Mouse (Mus musculus) layer of hippocampus, adult 18-20 months (tissue): Measurements from ENCODE around the gene 4933434E20Rik. TPM values are rescaled to one million over a fixed set of nuclear protein-coding genes. Genes with fewer than 3 reads are reported as not detected.

Experiments
- DNase-seq, 2 experiments: peaks; one replicate each; pipeline ENCODE4 v3.0.0; 2022; ENCODE audit warnings: low spot score in 2 of 2
- total RNA-seq, 2 experiments: library from RNA; stranded (reverse); gene quantifications; 2 replicates each; pipeline ENCODE4 v1.2.3; 2021

4933434E20Rik gene
- total RNA-seq, 2 experiments from 2014 or later: 92.5 to 95.2 TPM

DNA sequence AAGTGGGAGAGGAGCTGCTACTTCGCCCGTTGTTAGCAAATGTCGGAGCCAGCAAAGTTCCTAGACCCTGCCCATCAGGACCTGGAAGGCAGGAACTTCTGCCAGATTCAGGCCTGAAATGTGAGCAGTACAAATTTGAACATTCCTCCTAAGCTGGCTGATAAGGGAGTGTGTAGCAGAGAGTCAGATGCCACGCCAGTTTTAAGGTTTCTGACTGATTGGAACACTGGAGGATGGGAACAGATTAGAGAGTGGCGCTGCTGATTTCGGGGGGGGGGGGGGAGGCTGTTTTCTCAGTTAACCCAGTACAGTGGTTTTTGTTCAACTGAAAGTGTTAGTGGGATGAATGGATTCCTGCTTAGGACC, 29.0 kb downstream of the 4933434E20Rik start:
- no peak for DNase-seq

DNA sequence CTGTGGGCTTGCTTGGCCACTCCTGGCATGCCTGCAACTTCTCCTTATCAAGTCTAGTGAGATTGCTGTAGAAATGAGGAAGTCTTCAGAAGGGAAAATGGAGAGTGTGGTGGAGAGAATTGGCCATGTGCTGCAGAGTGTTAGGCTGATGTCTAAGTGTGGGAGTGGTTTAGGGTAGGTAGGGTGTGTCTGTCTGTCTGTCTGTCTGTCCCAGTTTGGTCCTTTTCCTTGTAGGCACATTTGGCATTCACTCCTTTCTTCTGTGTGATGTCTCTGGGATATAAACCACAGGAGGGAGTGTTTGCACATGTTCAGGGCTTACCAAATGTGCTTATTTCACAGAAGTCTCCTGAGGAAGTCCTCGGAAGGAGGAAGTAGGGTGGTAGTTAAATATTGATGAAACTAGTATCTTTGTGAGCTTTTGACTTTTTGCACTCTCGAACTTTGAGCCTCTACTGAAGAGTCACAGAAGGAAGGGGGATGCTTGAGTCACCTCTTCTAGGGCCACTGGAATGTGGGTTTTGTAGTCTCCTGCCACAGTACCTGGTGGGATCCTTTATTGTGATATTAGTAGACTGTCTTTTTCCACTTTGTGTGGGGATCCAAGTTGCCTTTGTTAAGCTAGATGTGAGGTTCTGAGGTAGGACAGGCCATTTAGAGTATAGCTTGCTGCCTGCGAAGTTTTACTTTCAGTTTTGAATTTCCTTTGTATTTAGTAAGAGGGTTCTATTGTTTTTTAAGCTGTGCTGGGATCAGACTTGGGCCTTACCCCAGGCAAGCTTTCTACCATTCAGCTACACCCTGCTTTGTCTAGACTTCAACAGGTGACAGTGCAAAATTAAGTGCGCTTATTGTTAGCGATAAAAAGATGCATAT, 30.2 kb downstream of the 4933434E20Rik start:
- DNase-seq: no peak

DNA sequence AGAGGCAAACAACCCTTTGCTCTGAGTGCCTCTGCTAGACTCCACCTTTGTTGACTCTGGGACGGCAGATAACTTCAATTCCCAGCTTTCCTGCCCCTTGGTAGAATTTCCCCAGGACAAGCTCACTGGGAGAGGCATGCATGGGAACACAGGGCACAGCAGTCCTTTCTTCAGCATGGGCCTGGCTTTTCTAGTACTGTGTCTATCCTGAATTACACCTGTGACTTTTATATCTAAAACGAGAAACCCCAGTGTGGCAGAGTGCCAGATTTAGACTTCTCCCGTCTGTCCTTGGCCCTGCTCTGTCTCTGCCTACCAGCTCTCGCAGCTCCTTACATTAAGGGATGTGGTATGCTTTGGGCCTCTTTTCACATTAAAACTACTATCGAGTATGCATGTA, 31.6 kb downstream of the 4933434E20Rik start:
- peak in 1 of 2 experiments; percentile 55 for DNase-seq

DNA sequence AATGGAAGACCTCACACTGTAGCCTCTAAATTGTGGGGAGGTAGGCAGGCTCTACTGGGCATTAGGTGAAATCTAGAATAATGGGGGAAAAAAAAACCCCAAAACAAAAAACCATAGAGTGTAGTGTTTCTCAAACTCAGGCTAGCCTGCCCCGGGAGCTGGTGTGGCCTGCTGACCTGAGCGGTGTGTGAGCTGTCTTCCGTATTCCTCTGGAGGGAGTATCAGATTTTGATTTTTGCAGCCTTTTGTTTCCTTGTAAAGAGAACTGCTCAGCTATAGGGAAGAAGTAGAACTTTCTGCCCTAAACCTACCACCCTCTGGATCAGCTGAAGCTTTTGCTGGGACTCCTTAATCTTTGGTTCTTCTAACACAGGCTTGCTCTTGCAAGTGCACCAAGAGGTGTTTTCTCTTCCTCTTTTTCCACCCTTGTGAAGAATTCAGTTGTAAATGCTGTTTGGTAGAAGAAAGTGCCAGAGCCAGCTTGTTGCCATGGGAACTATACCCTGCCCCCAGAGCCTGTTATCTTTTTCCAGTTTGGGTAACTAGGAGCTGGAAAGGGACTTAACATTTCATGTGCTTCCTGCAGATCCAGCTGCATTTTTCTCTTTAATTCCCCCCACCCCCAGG, 32.4 kb downstream of the 4933434E20Rik start:
- DNase-seq: peak; percentile 57 to 83

DNA sequence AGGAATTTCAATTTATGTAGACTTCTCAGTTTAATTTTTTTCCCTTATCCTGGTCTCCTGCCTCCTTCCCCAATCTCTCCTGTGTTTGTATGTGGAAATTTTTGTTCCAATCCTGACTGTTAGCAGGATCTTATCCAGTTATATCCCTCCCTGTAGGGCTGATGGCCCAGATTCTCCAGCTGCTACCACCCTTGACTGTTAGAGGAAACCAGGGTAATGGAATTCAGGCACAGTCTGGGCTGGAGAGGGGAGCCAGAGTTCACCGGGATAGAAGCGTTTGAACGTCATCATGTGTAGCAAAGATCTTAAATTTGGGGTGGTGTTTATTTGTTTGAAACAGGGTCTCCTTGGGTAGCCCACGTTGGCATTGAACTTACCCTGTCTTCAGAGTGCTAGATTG, 33.4 kb downstream of the 4933434E20Rik start:
- peak in 1 of 2 experiments; percentile 25 for DNase-seq

DNA sequence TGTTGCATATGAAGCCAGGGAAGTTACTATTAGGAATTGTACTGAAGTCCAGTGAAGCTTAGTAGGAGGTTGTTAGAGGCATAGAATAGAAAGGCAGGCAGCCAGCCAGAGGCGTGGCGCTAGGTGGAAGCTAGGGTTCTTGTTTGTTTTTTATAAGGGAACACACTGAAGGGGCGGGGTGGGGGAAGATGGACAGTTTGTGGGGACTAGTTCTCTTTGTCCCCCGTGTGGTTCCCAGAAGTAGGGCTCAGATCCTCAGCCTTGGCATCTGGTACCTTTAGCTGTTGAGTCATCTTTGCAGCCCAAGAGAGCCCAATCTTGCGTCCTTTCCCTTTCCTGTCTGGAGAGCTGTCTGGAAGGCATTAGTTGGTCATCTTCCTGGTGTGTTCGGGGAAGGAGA, 33.8 kb downstream of the 4933434E20Rik start:
- DNase-seq: no peak

DNA sequence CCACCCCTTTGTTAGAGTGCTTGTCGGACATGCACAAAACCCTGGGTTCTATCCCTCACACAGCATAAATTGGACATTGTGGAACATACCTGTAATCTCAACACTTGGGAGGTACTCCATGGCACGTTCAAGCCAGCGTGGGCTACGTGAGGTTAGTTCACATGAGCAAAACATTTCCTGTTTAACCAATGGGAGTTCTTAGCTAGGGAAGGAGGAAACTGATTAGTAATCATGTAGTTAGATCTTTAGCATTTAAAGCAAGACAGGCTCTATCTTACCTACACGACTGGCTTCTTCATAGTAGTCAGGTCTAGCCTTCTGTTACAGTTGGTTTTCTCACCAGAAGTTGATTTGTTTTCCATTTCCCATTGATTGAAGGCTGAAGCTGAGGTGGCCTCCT, 34.6 kb downstream of the 4933434E20Rik start:
- DNase-seq: no peak

DNA sequence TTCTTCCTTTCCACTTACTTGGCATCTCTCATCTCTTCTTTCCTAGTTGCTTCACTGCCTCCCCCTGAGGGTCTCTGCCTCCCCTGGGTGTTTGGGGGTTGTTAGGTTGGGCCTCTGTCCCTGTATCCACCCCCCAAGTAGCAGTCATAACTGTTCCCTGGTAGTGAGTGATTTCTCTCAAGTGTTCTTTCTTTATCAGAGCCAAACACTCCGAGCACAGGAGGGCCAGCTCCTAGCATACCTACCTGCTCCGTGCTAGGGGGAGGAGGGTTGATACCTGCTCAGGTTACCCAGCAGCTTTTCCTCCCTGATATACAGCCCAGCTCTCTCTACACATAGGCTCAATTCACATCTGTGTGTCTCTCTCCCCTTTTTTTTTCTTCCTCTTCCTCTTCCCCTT, 37.2 kb downstream of the 4933434E20Rik start:
- no peak for DNase-seq

DNA sequence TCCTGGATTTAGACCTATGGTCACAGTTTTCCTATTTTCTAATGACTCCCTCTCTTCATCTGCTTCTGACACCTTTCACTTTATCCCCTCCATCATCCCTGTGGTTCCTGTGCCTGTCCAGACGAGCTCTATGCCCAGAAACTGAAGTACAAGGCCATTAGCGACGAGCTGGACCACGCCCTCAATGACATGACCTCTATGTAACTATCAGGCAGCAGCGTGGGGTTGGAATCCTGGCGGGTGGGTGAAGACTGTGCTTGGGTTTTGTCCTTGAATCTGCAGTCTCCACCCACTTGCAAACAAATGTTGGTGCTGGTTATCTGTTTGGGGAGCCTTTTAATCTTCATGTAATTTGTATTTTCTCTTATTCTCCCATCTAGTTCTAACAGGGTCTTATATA, 39.5 kb downstream of the 4933434E20Rik start:
- no peak for DNase-seq

DNA sequence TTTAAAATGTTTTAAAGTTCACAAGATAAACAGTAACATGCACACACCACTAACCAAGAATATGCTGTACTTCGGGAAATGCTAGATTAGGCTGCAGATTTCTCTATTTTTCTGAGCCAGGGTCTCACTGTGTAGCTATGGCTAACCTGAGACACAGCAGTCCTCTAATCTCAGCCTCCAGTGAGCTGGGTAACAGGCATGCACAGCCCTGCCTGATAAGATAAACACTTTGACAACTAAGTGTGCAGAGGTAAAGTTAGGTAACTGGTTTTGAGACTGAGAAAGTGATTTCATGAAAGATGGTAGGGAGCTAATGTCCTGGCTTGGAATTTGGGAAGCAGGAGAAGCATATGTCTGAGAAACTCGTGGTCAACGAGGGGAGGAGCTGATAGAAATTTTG, 43.0 kb downstream of the 4933434E20Rik start:
- no peak for DNase-seq

DNA sequence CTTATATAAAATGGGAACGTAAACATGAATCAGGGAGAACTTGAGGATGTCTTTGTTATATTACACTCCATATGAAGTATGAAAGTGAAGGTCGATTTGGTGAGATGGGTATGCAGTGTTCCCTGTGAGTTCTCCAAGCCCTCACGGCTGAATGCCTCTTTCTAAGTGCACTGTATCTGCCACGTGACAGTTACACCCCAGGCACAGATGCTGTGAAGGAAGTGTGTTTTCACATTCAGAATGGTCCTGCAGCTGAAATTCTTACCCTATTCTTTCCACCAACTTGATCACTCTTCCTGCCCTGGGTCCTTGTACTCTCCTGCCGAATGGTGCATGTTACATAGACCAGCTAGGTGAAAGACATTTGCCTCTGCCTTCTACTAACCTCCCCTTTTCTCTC, 46.5 kb downstream of the 4933434E20Rik start:
- DNase-seq: no peak

DNA sequence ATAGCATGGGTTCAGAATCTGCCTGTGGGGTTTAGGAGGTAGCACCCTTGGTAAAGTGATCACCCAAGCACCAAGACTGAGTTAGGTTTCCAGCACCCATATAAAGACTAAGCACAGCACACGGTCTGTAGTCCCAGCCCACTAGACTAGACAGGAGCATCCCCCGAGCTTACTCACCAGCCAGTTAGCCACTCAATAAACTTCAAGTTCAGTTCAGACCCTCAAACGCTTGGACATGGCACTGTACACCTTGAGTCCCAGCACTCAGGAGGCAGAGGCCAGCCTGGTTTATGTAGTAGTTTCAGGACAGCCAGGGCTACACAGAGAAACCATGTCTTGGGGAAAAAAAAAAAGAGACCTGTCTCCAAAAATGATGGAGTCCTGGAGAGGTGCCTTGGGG, 49.6 kb downstream of the 4933434E20Rik start:
- no peak for DNase-seq

DNA sequence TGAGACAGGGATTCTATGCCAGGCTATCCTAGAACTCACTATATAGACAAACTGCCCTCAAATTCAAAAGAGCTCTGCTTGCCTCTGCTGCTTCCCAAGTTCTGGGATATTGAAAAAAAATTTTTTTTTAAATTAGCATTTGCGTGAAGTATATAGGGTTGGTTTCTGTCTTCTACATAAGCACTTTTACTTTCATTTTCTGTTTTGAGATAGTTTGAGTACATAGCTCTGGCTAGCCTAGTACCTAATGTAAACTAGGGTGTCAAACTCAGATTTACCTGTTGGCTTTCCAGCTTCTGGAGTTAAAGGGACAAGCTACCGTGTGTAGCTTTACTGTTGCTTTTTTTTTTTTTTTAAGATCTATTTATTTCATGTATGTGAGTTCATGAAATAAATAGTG, 50.2 kb downstream of the 4933434E20Rik start:
- no peak for DNase-seq

DNA sequence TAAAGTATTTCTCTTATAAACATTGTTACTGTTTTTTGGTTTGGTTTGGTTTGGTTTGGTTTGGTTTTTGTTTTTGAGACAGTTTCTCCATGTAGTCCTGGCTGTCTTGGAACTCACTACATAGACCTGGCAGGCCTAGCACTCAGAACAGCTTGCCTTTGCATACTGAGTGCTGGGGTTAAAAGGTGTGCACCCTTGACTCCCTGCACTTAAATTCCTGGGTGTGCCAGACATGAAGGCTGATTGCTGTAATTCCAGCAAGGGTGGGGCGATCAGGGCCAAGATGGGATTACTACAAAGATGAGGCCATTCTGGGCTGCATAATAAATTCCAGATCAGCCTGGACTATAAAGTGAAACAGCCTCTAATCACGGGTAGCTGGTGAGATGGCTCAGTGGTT, 50.8 kb downstream of the 4933434E20Rik start:
- DNase-seq: no peak

DNA sequence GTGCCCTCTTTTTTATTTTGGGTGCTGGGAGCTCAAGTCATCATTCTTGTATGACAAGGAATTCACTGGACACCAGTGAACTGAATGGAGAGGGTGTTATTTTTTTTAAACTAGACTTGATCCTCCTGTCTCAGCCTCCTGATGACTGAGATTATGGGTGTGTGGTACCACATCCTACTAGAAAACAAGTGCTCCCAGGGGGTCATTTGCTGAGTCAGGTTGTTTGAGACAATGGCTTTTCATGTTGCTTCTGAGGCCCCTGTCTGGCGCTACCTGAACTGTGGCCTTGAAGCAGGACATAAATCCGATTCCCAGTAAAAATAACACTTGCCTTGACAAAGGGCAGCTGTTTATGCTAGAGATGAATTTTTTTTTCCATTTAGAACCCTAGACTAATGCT, 51.7 kb downstream of the 4933434E20Rik start:
- DNase-seq: no peak

DNA sequence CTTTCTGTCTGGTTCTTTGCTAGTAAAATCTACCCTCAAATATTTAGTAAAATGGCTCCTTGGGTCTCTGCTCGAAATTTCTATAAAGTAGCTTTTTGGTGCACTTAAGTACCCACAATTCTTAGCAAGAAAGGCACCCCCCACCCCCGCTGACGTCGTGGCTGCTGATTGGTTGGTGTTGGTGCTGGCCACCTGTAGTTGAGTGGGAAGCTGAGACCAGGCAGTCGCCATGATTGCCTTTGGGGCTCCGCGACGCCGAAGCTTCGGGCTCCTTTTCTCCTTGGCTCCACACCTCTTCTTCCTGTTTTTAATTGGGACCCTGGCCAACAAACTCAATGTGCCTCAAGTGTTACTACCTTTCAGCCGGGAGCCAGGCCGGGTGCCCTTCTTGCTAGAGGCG, 52.5 kb downstream of the 4933434E20Rik start, which contains the start of gene Nup210l:
TSS of gene Nup210l (plus strand) at position 195 of the 400 bp plus-strand sequence.
- no peak for DNase-seq

DNA sequence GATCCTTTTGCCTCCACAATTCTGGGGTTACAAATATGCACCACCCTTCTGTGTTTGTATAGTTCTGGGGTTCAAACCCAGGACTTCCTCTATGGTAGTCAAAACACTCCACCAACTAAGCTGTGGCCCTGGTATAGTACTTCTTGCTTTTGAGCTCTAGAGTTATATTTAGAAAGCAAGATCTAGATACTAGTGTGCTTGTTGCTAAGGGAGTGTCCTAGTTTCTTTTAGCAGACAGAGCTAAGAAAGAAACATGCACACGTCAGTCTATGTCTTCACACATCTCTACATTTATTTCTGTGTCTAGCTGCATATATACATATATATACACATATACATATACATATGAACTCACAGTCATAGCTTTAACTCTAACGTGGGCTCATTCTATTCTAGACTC, 60.3 kb downstream of the 4933434E20Rik start:
- DNase-seq: no peak

DNA sequence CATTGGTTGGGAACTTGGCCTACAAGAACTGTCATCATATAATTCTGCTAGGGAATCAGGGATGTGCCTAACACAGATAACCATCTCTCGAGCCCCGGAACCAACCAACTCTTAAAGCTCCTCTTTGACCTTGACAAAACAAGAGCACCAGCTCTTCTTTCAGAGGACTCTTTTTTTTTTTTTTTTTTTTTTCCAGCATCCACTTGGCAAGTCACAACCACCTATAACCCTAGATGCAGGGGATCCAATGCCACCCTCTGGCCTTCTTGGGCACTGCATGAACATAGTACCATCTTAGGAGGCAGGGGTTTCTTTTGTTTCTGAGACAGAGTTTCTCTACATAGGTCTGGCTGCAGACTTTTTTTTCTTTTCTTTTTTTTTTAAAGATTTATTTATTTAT, 62.9 kb downstream of the 4933434E20Rik start:
- no peak for DNase-seq

DNA sequence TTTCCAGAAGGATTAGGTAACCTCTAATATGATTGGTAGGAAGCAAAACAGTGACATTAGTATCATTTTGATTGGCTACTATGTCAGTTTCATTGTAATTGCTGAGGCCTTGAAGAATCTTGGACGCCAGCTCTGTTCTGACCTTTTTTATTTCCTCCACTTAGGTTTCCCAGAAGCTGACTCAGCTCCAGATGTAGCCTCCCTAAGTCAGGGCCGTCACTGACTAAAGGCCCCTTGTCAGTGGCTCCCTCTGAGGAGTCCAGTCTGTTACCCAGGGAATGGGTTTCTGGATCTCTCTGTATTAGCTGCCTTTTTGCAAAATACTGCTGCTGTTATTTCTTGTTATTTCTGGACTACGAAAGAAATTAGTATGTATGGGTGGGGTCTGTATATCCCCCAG, 64.1 kb downstream of the 4933434E20Rik start:
- DNase-seq: no peak
